ENCODE assay signal across 9 mouse cellular contexts in the genomic region with DNA sequence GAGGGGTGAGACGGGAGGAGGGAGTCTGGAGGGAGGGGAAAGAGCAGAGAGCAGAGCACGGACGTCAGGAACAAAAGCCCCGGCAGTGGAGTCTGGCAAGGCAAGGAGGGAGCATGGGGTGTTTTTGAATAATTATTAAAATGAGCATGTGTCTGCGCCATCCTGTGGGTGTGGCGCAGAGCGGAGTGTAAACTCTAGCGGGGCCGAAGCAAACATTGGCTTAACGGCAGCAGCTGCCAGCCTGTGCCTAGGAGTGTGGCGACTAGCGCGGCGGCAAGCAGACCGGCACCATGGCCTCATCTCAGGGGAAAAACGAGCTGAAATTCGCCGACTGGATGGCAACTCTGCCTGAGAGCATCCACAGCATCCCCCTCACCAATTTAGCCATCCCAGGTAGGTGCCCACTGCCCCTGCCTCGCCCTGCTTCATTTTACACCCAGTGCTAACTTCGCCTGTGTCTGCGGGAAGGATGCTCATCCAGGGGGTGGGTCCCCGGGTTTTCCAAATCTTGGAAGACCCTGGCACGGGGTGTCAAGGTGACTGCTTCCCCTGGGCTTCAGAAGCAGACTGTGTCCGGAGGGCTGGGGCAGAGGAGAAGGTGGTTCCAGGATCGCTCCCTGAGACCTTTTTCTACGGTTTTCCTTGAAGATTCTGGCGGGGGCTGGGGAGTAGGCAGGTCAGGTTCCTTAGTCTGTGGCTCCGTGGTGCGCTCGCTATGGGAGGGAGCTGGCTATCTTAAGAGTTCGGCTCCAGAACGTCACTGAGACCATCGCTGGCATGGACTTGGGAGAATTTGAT. TPM values are rescaled to one million over a fixed set of nuclear protein-coding genes. Genes with fewer than 3 reads are reported as not detected.
DNase-seq lines count a peak whose midpoint lies in the region; ATAC-seq and TF ChIP-seq lines count a peak whose summit lies in the region.
"Had no signal": no experiment of that assay in that cellular context is flagged by ENCODE, and none has a peak within 500 bp of the region (broad histone marks: within the 10 kb centered on the region; RNA-seq: fewer than 3 reads in every experiment).

A gene (plus strand): TSS at position 69 of the 798 bp plus-strand sequence.

- no peak for TF ChIP-seq CTCF in kidney, postnatal 0 days (IDR thresholded peaks at IDR 0.05; ENCODE audit: low read depth)

- H3K4me3 ChIP-seq in kidney, postnatal 0 days (replicated peaks; ENCODE audit: low read depth, low read length): peak within 1 kb of the TSS; percentile 34
- peak within 1 kb of the TSS; percentile 35 for H3K4me3 ChIP-seq in liver, embryonic 11.5 days (ENCODE audit: low read depth, low read length)

- H3K27me3 ChIP-seq in kidney, postnatal 0 days (ENCODE audit: insufficient read depth, low read length): no peaks in the 10 kb centered on the region
- 0 out of 2 replicates have a peak, but pooled peaks cover 3% of the 10 kb centered on the region for H3K27me3 ChIP-seq in liver, embryonic 11.5 days (replicated peaks; ENCODE audit: control insufficient read depth, insufficient read depth, low read length)

- peak; percentile 92 for DNase-seq in heart, adult 11 months
- no peak for DNase-seq in heart, adult 8-10 months (ENCODE audit: low spot score)
- peak; percentile 74 for DNase-seq in cerebellum, adult 8-10 months
- DNase-seq in forelimb bud, embryonic 11.5 days (ENCODE audit: low read depth, low spot score): peak; percentile 53
- peak; percentile 19 for DNase-seq in kidney, postnatal 0 days (ENCODE audit: low spot score)
- DNase-seq in liver, embryonic 11.5 days (ENCODE audit: low spot score): no peak
- peak; percentile 44 to 63 for DNase-seq in right cerebral cortex, adult 2 months (ENCODE audit: low spot score in 2 of 2)
- no peak for DNase-seq in urinary bladder, postnatal 4 days (ENCODE audit: low spot score in 2 of 2)

- peak within 1 kb of the TSS; percentile 64 for H3K4me2 ChIP-seq in kidney, postnatal 0 days (ENCODE audit: low read length)
- H3K4me2 ChIP-seq in liver, embryonic 11.5 days: peak within 1 kb of the TSS; percentile 62

- no peaks in the 10 kb centered on the region; the same call in 1 of the 2 replicates for H3K4me1 ChIP-seq in kidney, postnatal 0 days (replicated peaks; ENCODE audit: insufficient read depth, low read length)
- H3K4me1 ChIP-seq in liver, embryonic 11.5 days (replicated peaks; ENCODE audit: control insufficient read depth, insufficient read depth, low read length): no peaks in the 10 kb centered on the region

- H3K36me3 ChIP-seq in kidney, postnatal 0 days (ENCODE audit: insufficient read depth, low read length): no peaks in the 10 kb centered on the region
- no peaks in the 10 kb centered on the region for H3K36me3 ChIP-seq in liver, embryonic 11.5 days (ENCODE audit: control insufficient read depth, insufficient read depth, low read length)

- 1% methylated on average over 33 of the region's 33 CpGs for WGBS in kidney, postnatal 0 days
- WGBS in liver, embryonic 11.5 days: 2% methylated on average over 33 of the region's 33 CpGs

- 0 out of 2 replicates have a peak within 1 kb of the TSS, but pooled peaks have one; percentile 18 for H3K9ac ChIP-seq in kidney, postnatal 0 days (ENCODE audit: low read depth, low read length)
- no peak within 1 kb of the TSS for H3K9ac ChIP-seq in liver, embryonic 11.5 days (ENCODE audit: low read depth, low read length)

- H3K27ac ChIP-seq in kidney, postnatal 0 days: no peak within 1 kb of the TSS
- no peak within 1 kb of the TSS for H3K27ac ChIP-seq in liver, embryonic 11.5 days (ENCODE audit: low read depth, low read length)

- H3K9me3 ChIP-seq in kidney, postnatal 0 days (replicated peaks; ENCODE audit: low read length): no peaks in the 10 kb centered on the region
- no peaks in the 10 kb centered on the region for H3K9me3 ChIP-seq in liver, embryonic 11.5 days (ENCODE audit: control insufficient read depth, low read length)

- ATAC-seq in kidney, postnatal 0 days (replicated peaks; ENCODE audit: low FRiP score, low read depth): peak; percentile 54
- no peak for ATAC-seq in liver, embryonic 11.5 days (replicated peaks; ENCODE audit: low FRiP score)

RNA-seq across cellular contexts. Expression of the gene that starts here (rescaled TPM):
- under 1 TPM; 0.28 to 0.60 (median 0.46) TPM for total RNA-seq in heart, adult 8-10 months (2022)
- polyA plus RNA-seq in kidney, postnatal 0 days (2015; fragmentation: Nextera tagmentation; extraction: Ambion mirVana): 1.7 and 2.0 TPM in 2 replicates
- 1.9 and 2.3 TPM in 2 replicates for polyA plus RNA-seq in liver, embryonic 11.5 days (2014; fragmentation: Nextera tagmentation; extraction: Ambion mirVana)
- polyA plus RNA-seq: C2C12 had no signal

Comparison
In these comparisons a context has a peak if more than half of its experiments do, and no peak if none do; other contexts are left out.
1. DNase-seq: peak in heart, adult 11 months (single experiment), cerebellum, adult 8-10 months (single experiment), forelimb bud, embryonic 11.5 days (single experiment), kidney, postnatal 0 days (single experiment) and right cerebral cortex, adult 2 months (2 of 2); none in heart, adult 8-10 months (single experiment), liver, embryonic 11.5 days (single experiment) and urinary bladder, postnatal 4 days (0 of 2).